Mouse (Mus musculus): ENCODE measurements at regions not wholly inside any gene's neighbourhood (a gene's known extent, or its start where the extent isn't known, plus 50 kb on each side); places are given as distances from the start of the nearest gene placed in this dataset.

DNA sequence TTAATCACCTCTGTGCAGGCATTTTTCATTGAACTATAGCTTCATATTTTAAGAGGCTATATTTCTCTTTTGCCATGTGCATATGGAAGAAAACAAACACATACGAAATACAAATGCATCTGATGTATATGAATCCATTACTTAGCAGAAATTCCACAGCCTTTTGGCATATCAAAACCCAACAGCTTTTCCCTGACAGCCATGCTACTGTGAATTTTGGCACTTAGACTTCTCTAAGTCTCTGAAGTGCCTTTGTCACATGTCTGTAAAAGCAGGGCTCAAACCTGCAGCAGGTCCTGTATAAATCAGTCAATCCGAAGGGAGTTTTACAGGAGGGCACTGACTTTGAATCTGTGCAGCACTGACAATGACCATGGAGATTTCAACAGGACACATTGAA is 778.8 kb upstream of the Klhl29 start:
- no peak for TF ChIP-seq CTCF (IDR thresholded peaks at IDR 0.05; ENCODE audit: borderline replicate concordance, extremely low read depth, insufficient read depth, insufficient read length)
- no peak for TF ChIP-seq POLR2A (IDR thresholded peaks at IDR 0.05; ENCODE audit: borderline replicate concordance, extremely low read depth, insufficient read depth, insufficient read length, poor library complexity, severe bottlenecking)

All from brain, embryonic 14.5 days (tissue).